Mouse (Mus musculus): ENCODE measurements around the gene Kcns1. TPM values are rescaled to one million over a fixed set of nuclear protein-coding genes. Genes with fewer than 3 reads are reported as not detected.

The Kcns1 gene
- polyA plus RNA-seq, 2 experiments, result 0.02 TPM; not detected in 1

GRCm38 (mm10) chr2:164137754-164138153, 33.2 kb downstream of the Kcns1 start:
- no peak for DNase-seq (ENCODE audit: low read depth in 3 of 3, low spot score in 3 of 3)

DNA sequence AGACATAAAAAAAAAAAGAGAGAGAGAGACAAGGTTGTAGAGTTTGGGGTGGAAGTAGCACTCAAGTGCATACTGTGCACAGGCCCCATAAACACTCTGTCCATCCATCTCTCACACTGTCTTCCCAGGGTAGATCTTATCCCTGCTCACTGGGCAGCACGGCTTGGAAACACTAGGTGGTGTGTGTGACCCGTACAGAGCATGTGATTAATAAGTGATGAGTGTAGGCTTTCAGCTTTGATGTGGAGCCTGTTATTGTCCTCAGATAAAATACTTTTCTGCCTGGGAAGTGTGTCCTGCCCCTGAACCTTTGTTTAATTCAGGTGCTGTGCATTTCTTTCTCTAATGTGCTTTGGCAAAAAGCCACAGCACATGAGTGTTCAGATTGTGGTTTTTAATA, 34.5 kb downstream of the Kcns1 start:
- Histone ChIP-seq H3K36me3 (replicated peaks; ENCODE audit: control insufficient read depth, insufficient read depth, low read depth) (no peaks in the 10 kb centered on the region), H3K9ac (replicated peaks) (no peak overlapping the region), H3K4me2 (ENCODE audit: low read depth) (no peak overlapping the region), H3K27me3 (ENCODE audit: control insufficient read depth, insufficient read depth, low read length) (no peaks in the 10 kb centered on the region), H3K27ac (no peak overlapping the region), H3K4me3 (ENCODE audit: insufficient read depth in 1 of 2, low read depth in 2 of 2, low read length in 2 of 2) (no peak overlapping the region), H3K9me3 (ENCODE audit: control insufficient read depth, low read length) (no peaks in the 10 kb centered on the region), H3K4me1 (replicated peaks; ENCODE audit: control insufficient read depth in 2 of 2, insufficient read depth in 2 of 2, low read length in 1 of 2) (no peaks in the 10 kb centered on the region)
- ATAC-seq (ENCODE audit: insufficient read depth), result no peak
- no peak for TF ChIP-seq CTCF (IDR thresholded peaks at IDR 0.05; ENCODE audit: low read depth)
- no peak for TF ChIP-seq EP300 (IDR thresholded peaks at IDR 0.05; ENCODE audit: low read depth)
- no peak for DNase-seq (ENCODE audit: low read depth in 3 of 3, low spot score in 3 of 3)
- 66% methylated on average over 2 of the region's 2 CpGs for WGBS (ENCODE audit: insufficient replicate concordance)

More at GRCm38 (mm10) chr2:164137754-164138153, 33.2 kb downstream of the Kcns1 start:
- Histone ChIP-seq H3K4me3 (ENCODE audit: insufficient read depth in 1 of 2, low read depth in 2 of 2, low read length in 2 of 2) (no peak overlapping the region), H3K9ac (replicated peaks) (no peak overlapping the region), H3K36me3 (replicated peaks; ENCODE audit: control insufficient read depth, insufficient read depth, low read depth) (no peaks in the 10 kb centered on the region), H3K27me3 (ENCODE audit: control insufficient read depth, insufficient read depth, low read length) (no peaks in the 10 kb centered on the region), H3K4me1 (replicated peaks; ENCODE audit: control insufficient read depth in 2 of 2, insufficient read depth in 2 of 2, low read length in 1 of 2) (no peaks in the 10 kb centered on the region), H3K4me2 (ENCODE audit: low read depth) (no peak overlapping the region), H3K9me3 (ENCODE audit: control insufficient read depth, low read length) (no peaks in the 10 kb centered on the region), H3K27ac (no peak overlapping the region)
- WGBS (ENCODE audit: insufficient replicate concordance), result 79% methylated on average over 6 of the region's 6 CpGs
- TF ChIP-seq CTCF (IDR thresholded peaks at IDR 0.05; ENCODE audit: low read depth), result no peak
- no peak for TF ChIP-seq EP300 (IDR thresholded peaks at IDR 0.05; ENCODE audit: low read depth)
- ATAC-seq (ENCODE audit: insufficient read depth), result no peak

- no peak for TF ChIP-seq CTCF (IDR thresholded peaks at IDR 0.05; ENCODE audit: low read depth)
- TF ChIP-seq EP300 (IDR thresholded peaks at IDR 0.05; ENCODE audit: low read depth), result no peak
- Histone ChIP-seq H3K27me3 (ENCODE audit: control insufficient read depth, insufficient read depth, low read length) (no peaks in the 10 kb centered on the region), H3K4me3 (ENCODE audit: insufficient read depth in 1 of 2, low read depth in 2 of 2, low read length in 2 of 2) (no peak overlapping the region), H3K27ac (no peak overlapping the region), H3K4me1 (replicated peaks; ENCODE audit: control insufficient read depth in 2 of 2, insufficient read depth in 2 of 2, low read length in 1 of 2) (no peaks in the 10 kb centered on the region), H3K4me2 (ENCODE audit: low read depth) (no peak overlapping the region), H3K9ac (replicated peaks) (no peak overlapping the region), H3K36me3 (replicated peaks; ENCODE audit: control insufficient read depth, insufficient read depth, low read depth) (no peaks in the 10 kb centered on the region), H3K9me3 (ENCODE audit: control insufficient read depth, low read length) (no peaks in the 10 kb centered on the region)
- 67% methylated on average over 1 of the region's 1 CpGs for WGBS (ENCODE audit: insufficient replicate concordance)
- ATAC-seq (ENCODE audit: insufficient read depth) (no peak), DNase-seq (ENCODE audit: low read depth in 3 of 3, low spot score in 3 of 3) (no peak)
Measured at GRCm38 (mm10) chr2:164135367-164135766, 35.5 kb downstream of the Kcns1 start.

GRCm38 (mm10) chr2:164134563-164134962, 36.4 kb downstream of the Kcns1 start:
- Histone ChIP-seq H3K27me3 (ENCODE audit: control insufficient read depth, insufficient read depth, low read length) (no peaks in the 10 kb centered on the region), H3K9me3 (ENCODE audit: control insufficient read depth, low read length) (no peaks in the 10 kb centered on the region), H3K36me3 (replicated peaks; ENCODE audit: control insufficient read depth, insufficient read depth, low read depth) (no peaks in the 10 kb centered on the region), H3K27ac (no peak overlapping the region), H3K4me1 (replicated peaks; ENCODE audit: control insufficient read depth in 2 of 2, insufficient read depth in 2 of 2, low read length in 1 of 2) (no peaks in the 10 kb centered on the region), H3K9ac (replicated peaks) (no peak overlapping the region), H3K4me2 (ENCODE audit: low read depth) (no peak overlapping the region), H3K4me3 (ENCODE audit: insufficient read depth in 1 of 2, low read depth in 2 of 2, low read length in 2 of 2) (no peak overlapping the region)
- ATAC-seq (ENCODE audit: insufficient read depth) (no peak), DNase-seq (ENCODE audit: low read depth in 3 of 3, low spot score in 3 of 3) (no peak)
- WGBS (ENCODE audit: insufficient replicate concordance), result 64% methylated on average over 6 of the region's 6 CpGs
- TF ChIP-seq CTCF (IDR thresholded peaks at IDR 0.05; ENCODE audit: low read depth), result peak; percentile 41
- TF ChIP-seq EP300 (IDR thresholded peaks at IDR 0.05; ENCODE audit: low read depth), result no peak

GRCm38 (mm10) chr2:164131586-164131985, 39.3 kb downstream of the Kcns1 start:
- no peak for ATAC-seq (ENCODE audit: insufficient read depth)
- DNase-seq (ENCODE audit: low read depth in 3 of 3, low spot score in 3 of 3), result no peak
- H3K9me3 ChIP-seq (ENCODE audit: control insufficient read depth, low read length), result no peaks in the 10 kb centered on the region
- TF ChIP-seq EP300 (IDR thresholded peaks at IDR 0.05; ENCODE audit: low read depth) (no peak), CTCF (IDR thresholded peaks at IDR 0.05; ENCODE audit: low read depth) (no peak)
- H3K4me2 ChIP-seq (ENCODE audit: low read depth), result no peak overlapping the region
- no peak overlapping the region for H3K4me3 ChIP-seq (ENCODE audit: insufficient read depth in 1 of 2, low read depth in 2 of 2, low read length in 2 of 2)
- no peak overlapping the region for H3K27ac ChIP-seq
- no peaks in the 10 kb centered on the region for H3K36me3 ChIP-seq (replicated peaks; ENCODE audit: control insufficient read depth, insufficient read depth, low read depth)
- WGBS (ENCODE audit: insufficient replicate concordance), result 77% methylated on average over 1 of the region's 1 CpGs
- H3K27me3 ChIP-seq (ENCODE audit: control insufficient read depth, insufficient read depth, low read length), result no peaks in the 10 kb centered on the region
- no peaks in the 10 kb centered on the region for H3K4me1 ChIP-seq (replicated peaks; ENCODE audit: control insufficient read depth in 2 of 2, insufficient read depth in 2 of 2, low read length in 1 of 2)
- H3K9ac ChIP-seq (replicated peaks), result no peak overlapping the region
